Mouse (Mus musculus) embryonic facial prominence, embryonic 14.5 days (tissue): ENCODE data around the gene Mllt3. TPM values are rescaled to one million over a fixed set of nuclear protein-coding genes. Genes with fewer than 3 reads are reported as not detected.

Experiments
- ATAC-seq: fragments of 200-750 bp; cut with Nextera tagmentation; 2 replicates; pipeline ENCODE4 v1.8.0; 2017; ENCODE audit warnings: low read depth, moderate number of reproducible peaks, moderate TSS enrichment
- DNase-seq: peaks from one replicate; pipeline ENCODE4 v3.0.0-alpha.2; 2015; ENCODE audit warnings: low spot score
- H3K27ac ChIP-seq: fragments of 300-500 bp; sonication (generic); replicated peaks from 2 replicates; pipeline ENCODE4 v1.5.1; 2014; ENCODE audit warnings: low read depth, mild to moderate bottlenecking, low read length, moderate library complexity
- H3K27me3 ChIP-seq: fragments of 300-500 bp; sonication (generic); replicated peaks from 2 replicates; pipeline ENCODE4 v1.6.1; 2014; ENCODE audit warnings: low read length; ENCODE audit not compliant: control insufficient read depth, insufficient read depth
- H3K36me3 ChIP-seq: fragments of 300-500 bp; sonication (generic); 2 replicates; pipeline ENCODE4 v1.6.1; 2014; ENCODE audit warnings: low read length, mixed read lengths; ENCODE audit not compliant: control insufficient read depth, insufficient read depth
- H3K4me1 ChIP-seq: fragments of 300-500 bp; sonication (generic); 2 replicates; pipeline ENCODE4 v1.6.1; 2014; ENCODE audit warnings: antibody characterized with exemption, low read length; ENCODE audit not compliant: control insufficient read depth, insufficient read depth
- H3K4me2 ChIP-seq: fragments of 300-500 bp; sonication (generic); 2 replicates; pipeline ENCODE4 v1.6.1; 2014; ENCODE audit warnings: low read depth, mild to moderate bottlenecking, low read length, moderate library complexity, mixed read lengths
- H3K4me3 ChIP-seq: fragments of 300-500 bp; sonication (generic); 2 replicates; pipeline ENCODE4 v1.5.1; 2014; ENCODE audit warnings: low read depth, mild to moderate bottlenecking, low read length
- H3K9ac ChIP-seq: fragments of 300-500 bp; sonication (generic); 2 replicates; pipeline ENCODE4 v1.6.1; 2014; ENCODE audit warnings: low read depth, mild to moderate bottlenecking, low read length, moderate library complexity, mixed read lengths
- H3K9me3 ChIP-seq: fragments of 300-500 bp; sonication (generic); 2 replicates; pipeline ENCODE4 v1.6.1; 2016; ENCODE audit warnings: low read length; ENCODE audit not compliant: control insufficient read depth
- WGBS: fragments of 180-500 bp; shearing (Covaris S2); extraction: QIAGEN DNeasy Blood & Tissue Kit; methylation state at CpG from one replicate; pipeline ENCODE4 v1.1.7; 2014; 5-methylcytosine and 5-hydroxymethylcytosine counted together
- polyA plus RNA-seq: library from polyadenylated mRNA; unstranded; fragments of >200 nt; fragmentation: Nextera tagmentation; extraction: Ambion mirVana; gene quantifications from 2 replicates; pipeline ENCODE4 v1.2.1, GENCODE M21; 2014

Mllt3 gene
- polyA plus RNA-seq, 1 experiment from 2014 or later, result 55.0 TPM

DNA sequence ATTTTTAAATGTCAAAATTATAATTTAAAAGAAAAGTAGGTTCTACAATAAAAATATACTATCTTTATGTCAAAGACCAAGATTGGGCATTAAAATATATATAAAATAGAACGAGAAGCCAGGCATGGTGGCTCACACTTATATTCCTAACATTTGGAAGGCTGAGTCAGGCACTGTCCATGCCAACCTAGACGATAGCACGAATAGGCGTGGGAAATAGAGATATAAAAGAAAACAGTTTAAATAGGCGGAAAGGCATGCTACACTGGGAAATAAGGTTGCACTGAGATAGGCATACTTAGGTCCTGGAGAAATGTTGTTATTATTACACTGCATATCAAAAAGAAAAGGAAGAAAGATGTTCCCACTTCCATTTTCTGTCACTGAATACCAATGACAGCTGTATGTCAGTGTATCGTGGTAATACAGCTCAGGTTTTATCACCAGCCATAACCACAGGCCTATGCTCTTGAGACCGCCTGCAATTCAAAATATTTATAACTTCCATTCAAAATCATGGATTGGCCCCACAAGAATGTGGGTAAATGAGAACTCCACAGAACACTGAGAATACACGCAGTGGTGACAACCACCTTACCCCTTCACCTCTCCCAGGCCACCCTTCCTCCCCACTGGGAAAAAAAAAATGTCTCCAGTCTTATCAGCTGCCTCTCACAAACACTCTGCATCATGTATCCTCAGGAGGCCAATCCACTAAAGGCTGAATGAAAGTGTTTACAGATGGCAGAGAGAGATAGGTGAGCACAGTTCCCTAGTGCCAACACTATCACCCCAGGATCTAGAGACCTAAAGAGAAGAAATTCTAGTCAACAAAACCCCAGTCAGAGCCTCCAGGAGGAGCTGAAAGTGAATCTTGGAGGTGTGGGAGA, 102.6 kb downstream of the Mllt3 start:
- ATAC-seq (no peak), DNase-seq (no peak)
- Histone ChIP-seq H3K9ac (no peak overlapping the region), H3K36me3 (no peaks in the 10 kb centered on the region), H3K4me1 (peaks cover 41% of the 10 kb centered on the region), H3K4me2 (no peak overlapping the region), H3K4me3 (no peak overlapping the region), H3K27ac (no peak overlapping the region), H3K9me3 (no peaks in the 10 kb centered on the region), H3K27me3 (no peaks in the 10 kb centered on the region)
- 86% methylated on average over 8 of the region's 8 CpGs for WGBS

DNA sequence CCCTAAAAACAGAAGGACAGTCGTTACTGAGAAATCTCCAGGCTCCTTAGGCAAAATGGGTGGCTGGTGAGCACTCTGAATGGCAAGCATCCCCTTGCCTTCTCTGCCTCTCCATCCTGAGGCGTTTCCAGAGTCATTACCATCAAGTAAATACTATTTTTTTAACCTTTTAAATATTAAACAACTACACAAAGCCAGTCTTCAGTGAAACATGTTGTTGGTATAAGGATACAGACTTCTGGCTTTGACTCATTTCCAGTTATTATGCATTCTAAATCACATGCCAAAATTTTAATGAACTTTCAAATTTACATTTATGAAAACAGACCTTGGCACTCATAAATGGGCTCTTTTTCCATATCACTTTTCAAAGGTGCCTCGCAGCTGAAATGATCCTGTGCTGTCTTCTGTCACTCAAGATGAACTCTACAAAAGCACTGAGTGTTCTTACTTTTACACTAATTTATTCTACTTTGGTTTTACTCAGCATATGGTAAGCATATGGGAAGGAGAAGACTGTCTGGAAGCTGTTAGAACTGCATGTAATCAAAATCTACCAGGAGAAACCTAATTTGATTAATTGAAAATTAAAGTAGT, 104.5 kb downstream of the Mllt3 start:
- DNase-seq, result peak; percentile 42
- H3K27me3 ChIP-seq, result no peaks in the 10 kb centered on the region
- H3K4me1 ChIP-seq, result peaks cover 26% of the 10 kb centered on the region
- peak overlapping the region; percentile 68 for H3K27ac ChIP-seq
- H3K9me3 ChIP-seq, result no peaks in the 10 kb centered on the region
- H3K4me3 ChIP-seq, result no peak overlapping the region
- H3K4me2 ChIP-seq, result no peak overlapping the region
- no peaks in the 10 kb centered on the region for H3K36me3 ChIP-seq
- 29% methylated on average over 3 of the region's 3 CpGs for WGBS
- no peak for ATAC-seq
- no peak overlapping the region for H3K9ac ChIP-seq

DNA sequence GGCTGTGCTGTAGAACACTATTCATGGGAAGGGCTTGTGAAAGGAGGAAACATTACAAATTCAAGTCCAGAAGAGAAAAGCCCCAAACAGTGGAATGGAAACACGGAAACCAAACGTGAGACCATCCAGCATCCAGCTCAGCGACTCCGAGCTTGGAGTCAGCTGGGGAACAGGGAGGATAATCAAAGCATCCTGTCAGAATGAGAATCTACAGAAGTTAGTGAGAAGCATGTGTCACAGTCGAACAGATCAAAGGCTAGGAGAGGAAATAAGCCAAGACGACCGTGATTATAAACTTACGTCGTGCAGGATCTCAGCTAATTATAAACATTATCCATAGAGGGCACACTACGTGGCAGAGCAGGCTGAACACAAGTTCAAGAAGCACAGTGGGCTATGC, 105.8 kb downstream of the Mllt3 start:
- no peaks in the 10 kb centered on the region for H3K27me3 ChIP-seq
- no peak overlapping the region; the same call in 1 of the 2 replicates for H3K4me2 ChIP-seq
- no peak overlapping the region for H3K27ac ChIP-seq
- no peaks in the 10 kb centered on the region for H3K9me3 ChIP-seq
- no peak overlapping the region for H3K9ac ChIP-seq
- no peak overlapping the region for H3K4me3 ChIP-seq
- peak; percentile 24 for DNase-seq
- no peak for ATAC-seq
- WGBS, result 30% methylated on average over 10 of the region's 10 CpGs
- H3K4me1 ChIP-seq, result peaks cover 21% of the 10 kb centered on the region
- no peaks in the 10 kb centered on the region for H3K36me3 ChIP-seq

DNA sequence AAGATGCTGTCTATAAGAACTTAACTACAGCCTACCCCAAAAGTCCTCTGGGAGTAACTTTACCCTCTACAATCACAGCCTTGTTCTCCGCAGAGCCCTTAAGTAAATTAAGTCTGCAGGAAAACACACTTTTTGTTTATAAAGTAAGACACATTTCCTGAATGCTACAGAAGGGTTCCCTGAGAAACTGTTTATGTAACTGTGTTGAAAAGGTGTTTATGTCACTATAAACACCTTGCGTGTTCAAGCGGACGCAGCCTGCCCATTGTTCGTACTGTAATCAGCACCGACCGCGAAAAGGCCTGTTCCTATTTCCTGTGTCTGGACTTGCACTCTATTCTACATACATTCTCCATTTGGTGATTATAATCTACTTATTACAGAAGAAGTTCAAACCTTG, 112.5 kb downstream of the Mllt3 start:
- WGBS, result 54% methylated on average over 8 of the region's 8 CpGs
- no peaks in the 10 kb centered on the region for H3K36me3 ChIP-seq
- DNase-seq (no peak), ATAC-seq (peak; percentile 51; the same call in 1 of the 2 replicates)
- no peak overlapping the region for H3K9ac ChIP-seq
- H3K4me2 ChIP-seq, result no peak overlapping the region
- H3K4me1 ChIP-seq, result peaks cover 18% of the 10 kb centered on the region
- H3K9me3 ChIP-seq, result no peaks in the 10 kb centered on the region
- H3K27ac ChIP-seq, result no peak overlapping the region
- no peaks in the 10 kb centered on the region for H3K27me3 ChIP-seq
- no peak overlapping the region for H3K4me3 ChIP-seq

DNA sequence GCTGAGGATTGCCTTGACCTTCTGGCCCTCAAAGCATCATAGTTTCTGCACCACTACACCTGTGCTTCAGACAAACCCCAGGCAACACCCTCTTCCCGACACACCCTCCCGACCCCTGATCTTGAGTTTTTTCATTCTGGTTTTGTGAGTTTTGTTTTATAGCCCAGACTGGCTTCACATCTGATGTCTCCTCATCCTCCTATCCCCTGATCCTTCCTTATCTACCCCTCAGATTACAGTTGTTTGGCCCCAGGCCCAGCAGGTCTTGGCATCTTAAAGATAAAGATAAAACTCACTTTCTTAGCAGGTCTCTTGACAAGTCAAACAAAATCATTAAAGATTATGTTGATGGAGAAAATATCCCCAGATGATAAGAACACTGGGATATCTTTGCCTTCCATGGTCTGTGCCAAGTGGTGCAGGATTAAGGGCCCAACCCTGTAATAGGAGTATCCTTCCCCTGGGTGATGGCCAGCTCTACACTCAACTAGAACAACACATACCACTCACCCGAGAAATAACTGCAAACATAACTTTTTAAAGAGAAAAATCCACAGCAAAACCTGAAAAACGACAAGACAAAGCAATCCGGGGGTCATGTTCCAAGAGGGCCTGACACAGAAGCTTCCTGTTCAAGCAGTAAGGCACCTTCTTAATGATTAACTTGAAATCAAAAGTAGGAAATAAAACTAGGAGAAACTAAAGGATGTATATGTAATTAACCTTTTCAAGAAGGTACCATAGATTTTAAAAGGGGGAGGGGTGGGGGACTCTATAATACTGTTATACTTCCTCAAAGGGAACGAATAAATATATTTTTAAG, 121.8 kb downstream of the Mllt3 start:
- 65% methylated on average over 6 of the region's 6 CpGs for WGBS
- Histone ChIP-seq H3K27me3 (no peaks in the 10 kb centered on the region), H3K9me3 (no peaks in the 10 kb centered on the region), H3K4me2 (no peak overlapping the region), H3K27ac (no peak overlapping the region), H3K4me3 (no peak overlapping the region), H3K4me1 (peaks cover 10% of the 10 kb centered on the region; the same call in 1 of the 2 replicates), H3K9ac (no peak overlapping the region), H3K36me3 (no peaks in the 10 kb centered on the region)
- peak; percentile 82; the same call in 1 of the 2 replicates for ATAC-seq
- DNase-seq, result peak; percentile 50

GRCm38 (mm10) chr4:87905149-87905771, 127.9 kb downstream of the Mllt3 start:
- 68% methylated on average over 6 of the region's 6 CpGs for WGBS
- H3K27me3 ChIP-seq, result no peaks in the 10 kb centered on the region
- H3K4me3 ChIP-seq, result no peak overlapping the region
- no peaks in the 10 kb centered on the region for H3K9me3 ChIP-seq
- DNase-seq (no peak), ATAC-seq (no peak)
- H3K4me2 ChIP-seq, result no peak overlapping the region
- H3K27ac ChIP-seq, result no peak overlapping the region
- no peak overlapping the region for H3K9ac ChIP-seq
- H3K36me3 ChIP-seq, result no peaks in the 10 kb centered on the region
- no peaks in the 10 kb centered on the region; the same call in 1 of the 2 replicates for H3K4me1 ChIP-seq

DNA sequence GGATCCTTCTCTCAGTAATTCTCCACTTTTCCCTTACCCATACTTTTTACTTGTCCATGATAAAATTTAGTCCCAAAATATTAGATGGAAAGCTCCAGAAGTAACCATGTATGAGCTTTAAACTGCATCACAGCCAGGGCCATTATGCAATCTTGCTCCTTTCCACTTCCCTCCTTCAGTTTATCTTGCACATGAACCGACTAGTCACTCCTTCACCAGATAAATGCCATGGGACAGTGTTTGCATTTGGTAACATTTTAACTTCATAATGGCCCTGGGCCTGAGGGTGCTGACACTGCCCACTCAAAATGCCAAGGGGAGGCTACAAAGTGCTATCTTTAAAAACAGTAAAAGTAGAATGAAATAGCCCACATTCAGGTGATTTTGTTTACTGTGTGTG, 128.4 kb downstream of the Mllt3 start:
- Histone ChIP-seq H3K27me3 (no peaks in the 10 kb centered on the region), H3K27ac (no peak overlapping the region)

DNA sequence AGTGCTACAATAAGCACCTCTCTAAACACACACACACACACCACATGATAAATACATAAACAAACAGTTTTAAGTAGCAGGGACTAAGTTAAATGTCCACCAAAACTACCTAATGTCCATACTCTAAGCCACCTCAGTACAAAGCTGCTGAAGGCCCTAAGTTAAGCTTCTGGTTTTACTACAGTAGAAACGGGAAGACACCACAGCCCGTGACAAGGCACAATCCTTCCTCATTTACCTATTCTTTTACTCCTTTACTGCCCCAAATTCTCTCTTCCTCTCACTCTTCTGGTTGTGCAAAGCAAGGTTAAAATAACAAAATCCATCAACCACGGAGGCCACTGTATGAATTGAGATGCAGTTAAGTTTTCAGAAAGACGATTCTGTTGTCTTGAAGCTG, 130.6 kb downstream of the Mllt3 start:
- 81% methylated on average over 4 of the region's 4 CpGs for whole genome bisulfite sequencing
- H3K4me3 ChIP-seq, result no peak overlapping the region
- DNase-seq (no peak), ATAC-seq (no peak)
- no peaks in the 10 kb centered on the region for H3K27me3 ChIP-seq
- H3K9ac ChIP-seq, result no peak overlapping the region
- no peaks in the 10 kb centered on the region for H3K9me3 ChIP-seq
- H3K4me1 ChIP-seq, result peaks cover 6% of the 10 kb centered on the region
- no peak overlapping the region for H3K27ac ChIP-seq
- no peaks in the 10 kb centered on the region for H3K36me3 ChIP-seq
- no peak overlapping the region for H3K4me2 ChIP-seq

More for the DNA sequence above, 128.4 kb downstream of the Mllt3 start:
- Histone ChIP-seq H3K9ac (no peak overlapping the region), H3K36me3 (no peaks in the 10 kb centered on the region), H3K4me3 (no peak overlapping the region), H3K4me1 (peaks cover under 1% of the 10 kb centered on the region), H3K9me3 (no peaks in the 10 kb centered on the region), H3K4me2 (no peak overlapping the region)
- WGBS, result 58% methylated on average over 1 of the region's 1 CpGs
- DNase-seq (no peak), ATAC-seq (no peak)
